Mouse (Mus musculus) olfactory bulb, adult 2 months (tissue): Measurements from ENCODE around the gene Kcnq1.

Source experiments
- CTCF ChIP-seq: fragments of 200-500 bp; IDR thresholded peaks from 2 replicates; pipeline ENCODE4 v1.5.1; 2012; ENCODE audit warnings: low read depth, mild to moderate bottlenecking, low read length, moderate library complexity; ENCODE audit not compliant: insufficient read depth
- POLR2A ChIP-seq: fragments of 200-500 bp; IDR thresholded peaks from 2 replicates; pipeline ENCODE4 v1.6.1; 2012; ENCODE audit warnings: mild to moderate bottlenecking, low read depth, low read length, moderate library complexity; ENCODE audit not compliant: insufficient read depth

GRCm38 (mm10) chr7:143058221-143058697 lies 47.9 kb upstream of the Kcnq1 start:
- TF ChIP-seq CTCF = no peak
- TF ChIP-seq POLR2A = no peak
